Mouse (Mus musculus) leukemia stem cell, adult 10-12 weeks (primary cell): ENCODE results near the gene Ccl4. TPM values are rescaled to one million over a fixed set of nuclear protein-coding genes. Genes with fewer than 3 reads are reported as not detected.

Source experiments
- polyA plus RNA-seq: library from polyadenylated mRNA; stranded (reverse); fragments of >175 nt; gene quantifications from 2 replicates; pipeline ENCODE4 v1.2.3, GENCODE M21; 2012; ENCODE audit warnings: low replicate concordance

Ccl4 gene
- 1.1 and 4.5 TPM in 2 replicates for polyA plus RNA-seq

GRCm38 (mm10) chr11:83662204-83662603 lies at the start of gene Ccl4:
TSS of gene Ccl4 (plus strand) at chr11:83662584.

GRCm38 (mm10) chr11:83645521-83645920 lies 16.9 kb upstream of the Ccl4 start, which contains the start of gene Rpl9-ps1:
TSS of gene Rpl9-ps1 (minus strand) at chr11:83645621.

GRCm38 (mm10) chr11:83649305-83649841 lies 13.0 kb upstream of the Ccl4 start, which contains the start of gene Ccl3:
TSS of gene Ccl3 (minus strand) at chr11:83649355.

GRCm38 (mm10) chr11:83703705-83704104 lies 41.3 kb downstream of the Ccl4 start, which contains the start of gene Wfdc17:
TSS of gene Wfdc17 (plus strand) at chr11:83703991.

GRCm38 (mm10) chr11:83708715-83709114 lies 46.3 kb downstream of the Ccl4 start, which contains the start of gene Wfdc18:
TSS of gene Wfdc18 (plus strand) at chr11:83709015.

Other genes starting within 250 kb of the Ccl4 start
- gene Gas2l2, start 233.1 kb upstream of the Ccl4 start, polyA plus RNA-seq = not detected in 2 replicates
- 0.50 TPM in 1 of 2 replicates, not detected in the other for gene 1700020L24Rik, start 224.9 kb upstream of the Ccl4 start, polyA plus RNA-seq
- 0.42 and 0.46 TPM in 2 replicates for gene Mmp28, start 199.5 kb upstream of the Ccl4 start, polyA plus RNA-seq
- gene Taf15, start 189.5 kb upstream of the Ccl4 start, polyA plus RNA-seq = 45.6 and 117 TPM in 2 replicates
- not detected in 2 replicates for gene Heatr9, start 140.4 kb upstream of the Ccl4 start, polyA plus RNA-seq
- 20.3 and 71.8 TPM in 2 replicates for gene Ccl5, start 132.1 kb upstream of the Ccl4 start, polyA plus RNA-seq
- 0.29 TPM in 1 of 2 replicates, not detected in the other for gene Ccl9, start 83.9 kb upstream of the Ccl4 start, polyA plus RNA-seq
- 7.6 TPM in 1 of 2 replicates, not detected in the other for gene Ccl6, start 69.5 kb upstream of the Ccl4 start, polyA plus RNA-seq
- gene Rpl9-ps1, start 17.0 kb upstream of the Ccl4 start, polyA plus RNA-seq = 0.36 TPM in 1 of 2 replicates, not detected in the other
- 0.25 and 2.2 TPM in 2 replicates for gene Ccl3, start 13.2 kb upstream of the Ccl4 start, polyA plus RNA-seq
- gene Wfdc17, start 41.4 kb downstream of the Ccl4 start, polyA plus RNA-seq = not detected in 2 replicates
- not detected in 2 replicates for gene Wfdc18, start 46.4 kb downstream of the Ccl4 start, polyA plus RNA-seq
- gene Wfdc21, start 84.4 kb downstream of the Ccl4 start, polyA plus RNA-seq = not detected in 2 replicates
- 4.6 and 8.6 TPM in 2 replicates for gene Heatr6, start 91.1 kb downstream of the Ccl4 start, polyA plus RNA-seq
- gene Hnf1b, start 187.5 kb downstream of the Ccl4 start, polyA plus RNA-seq = not detected in 2 replicates